Mouse (Mus musculus) spleen, postnatal 10 days (tissue): ENCODE data around the gene AI597479.

Source experiments
- DNase-seq, 2 experiments: peaks; one replicate each; pipeline ENCODE4 v3.0.0; 2021 to 2022; ENCODE audit warnings: low spot score in 2 of 2

AI597479 gene

DNA sequence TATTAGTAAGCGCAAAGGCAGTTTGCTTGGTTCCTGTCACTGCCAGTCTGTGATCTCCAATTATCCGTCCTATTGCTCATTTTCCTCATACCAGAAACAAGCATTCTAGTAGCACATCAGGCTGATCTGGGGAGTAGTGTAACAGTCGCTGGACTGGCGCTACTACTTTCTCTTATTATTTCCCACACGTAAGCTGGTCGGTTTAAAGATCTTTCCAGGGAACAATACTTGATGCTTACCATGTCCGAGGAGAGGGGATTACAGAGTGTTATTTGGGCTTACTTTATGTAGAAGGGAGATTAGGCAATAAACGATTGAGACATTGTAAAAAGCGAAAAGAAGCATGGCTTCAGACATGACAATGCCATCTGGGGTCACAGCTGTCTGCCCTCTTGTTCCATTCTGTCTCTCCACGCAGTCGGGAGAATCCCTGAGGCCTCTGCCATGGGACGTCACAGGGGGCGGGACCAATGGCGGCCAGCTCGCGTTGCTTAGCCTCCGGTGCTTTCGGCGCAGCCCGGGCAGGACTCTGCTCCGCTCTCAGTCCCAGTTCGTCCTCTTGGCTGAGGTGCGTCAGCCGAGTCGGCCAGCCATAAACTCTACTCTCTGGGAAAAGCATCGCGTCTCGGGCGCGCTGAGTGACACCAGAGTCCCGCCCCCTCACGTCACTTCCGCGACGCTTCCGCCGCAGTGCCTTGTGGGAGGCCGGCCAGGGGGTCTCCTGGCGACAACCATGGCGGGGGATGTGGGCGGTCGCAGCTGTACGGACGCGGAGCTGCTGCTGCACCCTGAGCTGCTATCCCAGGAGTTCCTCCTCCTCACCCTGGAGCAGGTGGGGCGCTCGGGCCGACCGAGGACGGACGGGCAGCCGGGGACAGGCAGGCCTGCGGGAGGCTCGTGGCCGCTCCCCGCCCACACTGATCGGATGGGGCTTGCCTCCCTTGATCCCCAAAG is at the start of gene AI597479, which contains the start of gene Tgfbrap1:
Gene AI597479 (plus strand): TSS at position 680 of the 954 bp plus-strand sequence.
Gene Tgfbrap1 (minus strand): TSS at position 607 of the 954 bp plus-strand sequence.
- DNase-seq: peak; percentile 93 to 94

DNA sequence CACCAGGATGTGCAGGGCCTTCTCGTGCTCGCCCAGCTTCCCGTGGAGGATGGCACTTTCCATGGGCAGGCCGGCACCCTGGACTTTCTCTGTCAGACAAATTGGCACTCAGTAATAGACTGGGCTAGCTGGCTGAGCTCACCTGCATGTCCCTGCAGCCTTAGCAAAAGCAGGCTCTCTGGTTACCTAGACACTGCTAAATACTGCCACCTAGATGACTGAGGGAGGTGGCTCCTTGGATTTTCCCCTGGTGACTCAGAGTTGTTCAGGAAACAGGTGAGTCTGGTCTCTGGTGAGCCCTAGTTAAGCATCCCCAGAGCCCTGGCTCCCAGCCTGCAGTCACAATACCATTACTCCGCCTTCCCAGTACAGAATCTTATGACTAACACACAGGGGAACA is 46.6 kb upstream of the AI597479 start:
- no peak for DNase-seq

- peak in 1 of 2 experiments; percentile 54 for DNase-seq
Observed at GRCm38 (mm10) chr1:43065615-43066310, 32.7 kb upstream of the AI597479 start.

DNA sequence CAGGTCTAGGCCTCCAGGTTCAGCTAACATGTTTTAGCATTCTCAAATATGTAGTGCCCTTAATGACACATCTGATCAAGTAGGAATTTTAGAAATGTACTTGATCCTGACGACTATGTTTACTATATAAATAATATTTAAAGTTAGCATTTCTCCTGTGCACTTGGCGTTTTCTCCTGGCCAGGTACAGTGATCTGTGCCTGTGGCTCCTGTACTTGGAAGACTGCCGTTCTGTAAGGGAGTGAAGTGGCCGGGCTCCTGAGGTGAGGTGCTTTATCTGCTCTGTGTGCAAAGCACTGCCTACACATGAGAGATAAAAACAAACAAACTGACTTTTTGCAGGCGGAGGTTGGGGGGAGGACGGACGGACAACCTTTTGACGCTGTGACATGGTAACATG is 31.9 kb upstream of the AI597479 start:
- no peak for DNase-seq

DNA sequence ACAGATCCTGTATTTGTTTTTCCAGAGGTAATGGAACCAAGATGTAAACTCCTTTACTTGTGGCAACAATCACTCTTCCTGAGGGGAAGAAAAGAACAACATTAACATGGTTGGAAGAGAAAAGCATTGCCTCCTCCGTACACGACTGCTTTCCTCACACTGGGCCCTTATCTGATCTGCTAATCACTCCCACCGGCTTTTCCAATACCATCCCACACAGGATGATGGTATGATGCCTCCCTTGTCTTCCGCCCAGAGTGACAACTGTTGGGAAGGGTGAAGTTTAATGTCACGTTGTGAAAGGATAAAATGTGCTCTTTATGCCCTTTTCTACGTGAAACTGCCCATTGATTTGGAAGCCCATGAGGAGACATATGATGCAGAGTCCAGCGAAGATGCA is 31.0 kb upstream of the AI597479 start:
- DNase-seq: no peak

DNA sequence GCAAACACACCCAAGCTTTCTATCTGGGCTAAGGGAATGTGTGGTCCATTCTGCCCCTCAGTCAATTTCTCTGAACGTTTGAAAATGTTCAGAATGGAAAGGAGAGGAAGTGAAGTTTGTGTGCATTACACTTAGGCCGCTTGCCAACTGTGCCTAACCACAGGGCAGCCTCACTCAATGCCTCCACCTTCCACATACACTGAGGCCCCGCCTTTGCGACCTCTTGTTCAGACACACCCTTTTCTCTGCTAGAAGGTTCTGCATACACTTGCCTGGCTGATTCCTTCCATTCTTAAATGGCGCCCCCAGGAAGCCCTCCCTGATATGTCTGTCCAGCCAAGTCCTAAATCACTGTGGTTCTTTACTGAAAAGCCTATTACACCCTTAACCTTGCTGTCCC is 27.8 kb upstream of the AI597479 start:
- DNase-seq: no peak

DNA sequence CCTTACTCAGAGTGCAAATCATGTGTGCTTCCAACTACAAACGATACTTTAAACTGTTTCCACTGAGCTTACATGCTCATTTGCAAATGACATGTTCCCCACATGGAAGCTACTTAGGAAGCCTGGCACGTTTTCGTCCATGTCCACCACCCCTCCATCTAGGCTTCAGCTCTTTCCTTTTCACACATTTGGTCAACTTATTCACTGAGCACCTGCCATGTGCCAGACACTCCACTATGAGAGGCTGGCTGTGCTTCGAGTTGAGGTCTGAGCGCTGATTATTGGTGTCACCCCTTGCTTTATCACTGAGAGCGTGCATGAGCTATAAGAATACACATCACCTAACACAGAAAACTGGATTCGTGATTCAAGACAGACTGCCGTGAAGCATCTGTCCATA is 26.5 kb upstream of the AI597479 start:
- DNase-seq: no peak

GRCm38 (mm10) chr1:43072561-43072960 is 25.9 kb upstream of the AI597479 start:
- DNase-seq: no peak

DNA sequence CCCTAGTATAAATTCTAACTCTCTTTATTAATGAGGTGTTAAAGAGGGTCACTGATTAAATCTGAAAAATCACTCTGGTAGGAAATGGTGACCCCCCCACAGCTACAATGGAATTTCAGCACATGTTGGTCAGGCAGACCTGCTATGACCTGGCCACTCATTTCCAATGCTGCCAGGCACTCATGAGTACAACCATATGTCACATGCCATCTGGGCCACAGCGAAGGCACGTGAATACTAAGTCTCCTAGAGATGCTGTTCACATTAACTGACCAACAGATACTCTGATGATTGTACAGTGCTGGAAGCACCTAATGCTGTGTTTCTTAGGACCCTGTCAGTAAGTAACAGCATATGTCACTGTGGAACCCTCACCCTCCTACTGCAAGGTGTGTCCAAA is 23.7 kb upstream of the AI597479 start:
- no peak for DNase-seq

GRCm38 (mm10) chr1:43078124-43078523 is 20.4 kb upstream of the AI597479 start:
- no peak for DNase-seq

- DNase-seq: no peak
Observed at GRCm38 (mm10) chr1:43082946-43083345, 15.6 kb upstream of the AI597479 start.

DNA sequence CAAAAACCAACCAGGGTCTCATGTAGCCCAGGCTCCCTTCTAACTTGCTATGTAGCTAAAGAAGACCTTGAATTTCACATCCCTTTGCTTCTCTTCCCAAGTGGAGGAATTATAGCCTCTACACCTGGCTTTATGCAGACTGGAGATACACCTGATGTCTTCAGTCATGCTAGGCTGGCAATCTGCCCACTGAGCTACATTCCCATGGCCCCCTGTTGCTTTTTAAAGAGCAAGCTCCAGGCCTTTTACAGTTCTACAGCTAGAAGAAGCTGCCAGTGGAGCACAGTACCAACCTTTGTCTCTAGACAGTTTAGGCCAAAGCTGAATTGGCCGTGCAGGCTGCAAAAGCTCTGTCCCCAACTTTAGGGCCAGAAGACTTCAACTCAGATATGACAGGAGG is 8.1 kb upstream of the AI597479 start:
- no peak for DNase-seq

DNA sequence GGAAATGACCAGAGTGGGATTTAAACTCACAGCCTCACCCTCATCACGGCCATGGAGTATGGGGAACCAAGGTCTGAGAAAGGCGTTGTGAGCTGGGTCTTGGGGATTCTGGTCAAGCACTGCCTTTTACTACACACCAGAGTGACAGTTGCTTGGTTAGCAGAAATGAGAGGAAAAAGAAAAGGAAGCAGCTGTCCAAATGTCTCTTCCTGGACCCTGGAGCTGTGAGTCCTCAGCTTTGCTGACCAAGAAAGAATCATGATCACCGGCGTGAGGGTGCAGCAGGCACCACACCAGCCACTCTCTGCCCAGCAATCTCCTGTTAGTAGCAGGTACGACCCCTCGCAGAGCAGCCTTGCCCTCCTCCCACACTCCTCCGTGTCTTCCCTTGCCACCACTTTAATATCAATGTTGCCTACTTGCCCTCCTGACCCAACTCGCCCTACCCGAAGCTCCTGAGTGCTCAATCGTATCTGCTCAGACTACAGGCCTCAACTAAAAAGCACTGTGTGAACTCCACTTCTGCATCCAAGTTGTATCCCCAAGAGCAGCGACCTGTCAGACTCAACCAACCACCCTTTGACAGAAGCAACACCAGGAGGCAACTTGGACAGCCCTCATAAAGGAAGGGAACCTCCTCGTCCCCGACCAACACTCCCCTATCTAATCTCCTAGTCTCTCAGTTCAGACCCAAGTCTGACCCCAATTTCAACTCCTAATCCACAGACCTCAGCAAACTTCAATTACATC is 7.0 kb upstream of the AI597479 start:
- peak in 1 of 2 experiments; percentile 25 for DNase-seq

DNA sequence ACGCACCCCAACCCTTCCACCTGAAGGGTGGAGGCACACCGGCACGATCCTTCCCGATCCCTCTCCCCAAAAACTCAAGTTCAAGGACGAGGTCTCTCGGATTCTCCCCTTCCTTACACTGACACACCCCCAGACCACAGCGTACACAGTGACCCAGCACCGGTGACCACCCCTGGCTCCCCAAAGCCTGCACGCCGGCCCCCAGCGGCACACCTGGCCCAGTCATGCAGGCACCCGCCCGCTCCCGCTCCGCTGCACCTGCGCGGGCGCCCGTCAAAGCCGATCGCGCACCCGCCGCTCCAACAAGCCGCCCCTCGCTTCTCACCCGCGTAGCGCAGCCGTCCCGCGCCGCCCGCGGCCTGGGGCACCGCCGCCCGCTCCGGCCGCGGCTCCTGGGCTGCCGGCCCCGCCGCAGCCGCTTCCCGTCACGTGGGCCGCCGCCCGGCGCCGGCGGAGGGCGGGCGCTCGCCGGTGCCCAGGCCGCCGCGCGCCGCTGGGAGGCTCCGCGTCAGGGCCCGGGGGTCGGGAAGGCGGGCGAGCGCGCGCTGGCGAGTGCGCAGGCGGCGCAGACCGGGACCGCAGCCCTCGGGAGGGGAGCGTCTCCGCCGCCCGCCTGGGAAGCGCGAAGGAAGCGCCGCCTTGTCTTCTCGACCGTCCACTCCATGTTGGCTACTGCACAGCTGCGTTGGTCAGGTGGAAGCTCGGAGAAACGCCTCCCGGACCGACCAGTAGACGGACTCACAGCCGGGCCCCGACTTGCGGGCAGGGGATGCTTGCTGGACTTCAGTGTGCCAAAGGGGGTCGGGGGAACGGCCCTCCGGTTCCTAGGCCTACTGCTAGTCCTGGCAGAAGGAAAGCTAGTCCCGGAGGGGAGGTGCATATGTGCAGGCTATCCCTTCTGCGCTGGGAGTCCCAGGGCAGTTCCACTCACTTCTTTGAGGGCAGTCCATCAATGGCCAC is 6.2 kb upstream of the AI597479 start:
- peak; percentile 67 for DNase-seq

DNA sequence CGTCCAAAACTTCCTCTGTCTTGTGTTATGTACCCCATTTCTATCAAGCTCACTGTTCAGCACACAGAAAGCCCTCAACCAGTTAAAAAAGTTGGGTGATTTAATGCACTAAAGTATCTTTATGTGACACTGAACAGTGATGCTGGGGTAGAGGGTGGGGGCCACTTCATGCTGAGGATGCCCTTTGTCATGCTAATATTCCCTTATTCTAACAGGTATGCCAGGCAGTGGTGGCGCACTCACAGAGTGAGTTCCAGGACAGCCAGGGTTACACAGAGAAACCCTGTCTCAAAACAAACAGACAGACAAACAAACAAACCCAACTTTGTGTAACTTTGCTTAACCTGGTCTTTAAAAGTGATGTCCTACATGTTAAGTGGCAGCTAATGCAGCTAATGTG is 4.3 kb upstream of the AI597479 start:
- no peak for DNase-seq

DNA sequence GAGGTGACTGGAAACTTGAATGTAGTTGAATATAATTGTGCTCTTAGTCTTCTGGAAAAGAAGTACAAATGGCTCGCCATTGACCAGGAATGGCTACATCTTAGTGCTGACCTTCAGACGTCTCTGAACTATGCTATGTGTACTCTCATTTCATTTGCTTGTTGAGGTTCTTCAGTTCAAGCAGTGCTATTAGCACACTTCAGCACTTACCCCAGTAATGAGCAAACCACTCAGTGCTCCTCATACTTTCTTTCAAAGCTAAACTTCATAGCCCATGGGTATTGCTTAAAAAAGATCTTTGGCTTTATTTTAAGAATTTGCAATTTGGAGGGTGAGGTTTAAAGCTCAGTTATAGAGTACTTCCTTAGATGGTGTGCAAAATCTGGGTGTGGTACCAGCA is 10.2 kb downstream of the AI597479 start:
- DNase-seq: no peak

DNA sequence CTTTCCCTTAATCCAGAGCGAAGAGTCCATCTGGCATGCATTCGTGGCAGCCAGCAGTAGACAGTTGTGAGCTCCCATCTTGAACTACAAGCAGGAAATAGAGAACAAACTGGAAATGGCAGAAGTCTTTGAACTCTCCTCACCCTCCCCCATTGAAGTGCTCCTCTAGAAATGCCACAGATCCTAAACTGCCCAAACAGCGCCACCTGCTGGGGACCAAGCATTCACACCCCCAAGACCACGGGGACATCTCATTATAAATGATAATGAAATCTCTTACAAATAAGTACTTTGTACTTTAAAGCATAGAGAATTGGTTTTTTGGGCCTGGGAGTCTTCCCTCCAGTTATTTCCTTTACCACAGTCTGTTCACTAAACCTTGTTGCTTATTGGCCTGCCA is 12.0 kb downstream of the AI597479 start:
- DNase-seq: peak; percentile 40 to 83

GRCm38 (mm10) chr1:43112882-43113281 is 14.4 kb downstream of the AI597479 start:
- DNase-seq: peak; percentile 22 to 59

DNA sequence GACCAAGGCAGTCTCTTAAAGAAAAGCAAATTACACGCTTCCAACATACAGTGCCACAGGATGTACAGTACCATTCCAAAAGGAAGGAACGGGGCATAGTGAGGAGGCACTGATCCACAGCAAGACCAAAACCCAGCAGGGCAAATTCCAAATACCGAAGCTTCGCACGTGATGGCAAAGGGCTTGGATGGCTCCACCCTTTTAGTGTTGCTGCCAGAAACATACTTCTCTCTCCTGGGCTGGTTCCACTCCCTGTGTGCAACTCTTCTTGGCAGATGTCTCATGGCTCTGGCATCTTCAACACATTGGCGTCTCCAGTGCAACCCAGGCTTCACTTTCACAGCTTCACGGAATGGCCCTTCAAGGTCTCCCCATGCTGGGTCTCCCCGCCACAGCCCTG is 18.9 kb downstream of the AI597479 start:
- no peak for DNase-seq

- no peak for DNase-seq
Observed at GRCm38 (mm10) chr1:43120950-43121349, 22.4 kb downstream of the AI597479 start.

GRCm38 (mm10) chr1:43122616-43123015 is 24.1 kb downstream of the AI597479 start:
- DNase-seq: no peak
